Mouse (Mus musculus) bone marrow macrophage, adult 2 months (primary cell): ENCODE results near the gene Sbk1.

ENCODE experiments used
- CTCF ChIP-seq: IDR thresholded peaks from 2 replicates; pipeline ENCODE4 v1.5.1; 2012; ENCODE audit warnings: low read depth, mild to moderate bottlenecking, low read length, moderate library complexity
- POLR2A ChIP-seq: IDR thresholded peaks from 2 replicates; pipeline ENCODE4 v1.6.1; 2012; ENCODE audit warnings: mild to moderate bottlenecking, low read depth, low read length, borderline replicate concordance

GRCm38 (mm10) chr7:126267606-126268005 lies 4.8 kb upstream of the Sbk1 start:
- TF ChIP-seq POLR2A (no peak), CTCF (no peak)
